ENCODE assay signal across 8 mouse cellular contexts in genomic region chr8:76899411-76900154, GRCm38 (mm10). TPM values are rescaled to one million over a fixed set of nuclear protein-coding genes. Genes with fewer than 3 reads are reported as not detected.
A peak's percentile ranks its signal among the peaks of the same experiment; 100 is the strongest.
DNase-seq lines count a peak whose midpoint lies in the region; ATAC-seq and TF ChIP-seq lines count a peak whose summit lies in the region.

Gene Nr3c2, plus strand, starts transcription at chr8:76899442.

- TF ChIP-seq CTCF in bone marrow macrophage, adult 2 months (IDR thresholded peaks at IDR 0.05; ENCODE audit: low read depth, low read length), result no peak
- peak; percentile 48 for TF ChIP-seq CTCF in lung, postnatal 0 days (IDR thresholded peaks at IDR 0.05)

- no peaks in the 10 kb centered on the region for H3K9me3 ChIP-seq in ES-E14 (ENCODE audit: control insufficient read depth, insufficient read depth, low read depth, low read length)
- no peaks in the 10 kb centered on the region for H3K9me3 ChIP-seq in forebrain, embryonic 14.5 days (replicated peaks; ENCODE audit: control insufficient read depth, low read length)
- no peaks in the 10 kb centered on the region for H3K9me3 ChIP-seq in lung, postnatal 0 days (ENCODE audit: low read length)

- peak within 1 kb of the TSS; percentile 20; the same call in 1 of the 2 replicates for H3K9ac ChIP-seq in ES-E14 (ENCODE audit: insufficient read depth, low read depth, low read length, poor library complexity, severe bottlenecking)
- H3K9ac ChIP-seq in forebrain, embryonic 14.5 days (ENCODE audit: low read length), result peak within 1 kb of the TSS; percentile 55
- H3K9ac ChIP-seq in lung, postnatal 0 days (replicated peaks; ENCODE audit: low read depth), result peak within 1 kb of the TSS; percentile 46

- TF ChIP-seq EP300 in lung, postnatal 0 days (IDR thresholded peaks at IDR 0.05), result no peak

- intact Hi-C loops in heart, postnatal 10 days (cut with DNase I), result loop anchor here (2.0 to 10.0 kb wide), 3 partner anchors 73 to 832 kb away; no protein-coding TSS in a partner anchor

- in situ Hi-C loops in ES-E14 (cut with MboI; ENCODE audit: low sequenced_read_pairs in 2 of 2, unreplicated experiment in 2 of 2), result no loop called here

- no peak for TF ChIP-seq POLR2A in bone marrow macrophage, adult 2 months (IDR thresholded peaks at IDR 0.05; ENCODE audit: borderline replicate concordance, low read depth, low read length)

- peaks cover 0 to 3% of the 10 kb centered on the region in 2 experiments; a peak in 1 of 4 replicates for H3K4me1 ChIP-seq in ES-E14 (ENCODE audit: control insufficient read depth in 2 of 2, insufficient read depth in 2 of 2, low read length in 2 of 2, poor library complexity in 1 of 2)
- H3K4me1 ChIP-seq in bone marrow macrophage, adult 2 months (ENCODE audit: control insufficient read depth, insufficient read depth, low read length), result 0 out of 2 replicates have a peak, but pooled peaks cover 2% of the 10 kb centered on the region
- peaks cover 2% of the 10 kb centered on the region; the same call in 1 of the 2 replicates for H3K4me1 ChIP-seq in forebrain, embryonic 14.5 days (ENCODE audit: control insufficient read depth, insufficient read depth, low read length)
- 0 out of 2 replicates have a peak, but pooled peaks cover 8% of the 10 kb centered on the region for H3K4me1 ChIP-seq in lung, postnatal 0 days (ENCODE audit: insufficient read depth, low read depth, low read length)

- H3K27ac ChIP-seq in ES-E14 (ENCODE audit: insufficient read depth, low read depth, low read length, poor library complexity, severe bottlenecking), result no peak within 1 kb of the TSS
- H3K27ac ChIP-seq in bone marrow macrophage, adult 2 months (ENCODE audit: insufficient read depth, low read depth, low read length), result no peak within 1 kb of the TSS
- H3K27ac ChIP-seq in forebrain, embryonic 14.5 days (ENCODE audit: low read depth, low read length), result no peak within 1 kb of the TSS
- H3K27ac ChIP-seq in lung, postnatal 0 days (ENCODE audit: low read length), result no peak within 1 kb of the TSS

- peak within 1 kb of the TSS; percentile 69 to 73 for H3K4me3 ChIP-seq in ES-E14 (ENCODE audit: insufficient read depth in 1 of 2, low read depth in 1 of 2, low read length in 2 of 2, poor library complexity in 1 of 2, severe bottlenecking in 1 of 2)
- peak within 1 kb of the TSS; percentile 73 for H3K4me3 ChIP-seq in bone marrow macrophage, adult 2 months (ENCODE audit: insufficient read depth, low read length)
- peak within 1 kb of the TSS; percentile 67 for H3K4me3 ChIP-seq in forebrain, embryonic 14.5 days (ENCODE audit: low read depth, low read length)
- peak within 1 kb of the TSS; percentile 78 for H3K4me3 ChIP-seq in lung, postnatal 0 days (ENCODE audit: low read depth, low read length)

- peaks cover 25% of the 10 kb centered on the region for H3K27me3 ChIP-seq in forebrain, embryonic 14.5 days (replicated peaks; ENCODE audit: control insufficient read depth, insufficient read depth, low read length)
- H3K27me3 ChIP-seq in lung, postnatal 0 days (replicated peaks; ENCODE audit: insufficient read depth, low read length), result no peaks in the 10 kb centered on the region

- H3K36me3 ChIP-seq in ES-E14 (ENCODE audit: control insufficient read depth, insufficient read depth, low read length, poor library complexity, severe bottlenecking), result no peaks in the 10 kb centered on the region
- no peaks in the 10 kb centered on the region for H3K36me3 ChIP-seq in forebrain, embryonic 14.5 days (ENCODE audit: control insufficient read depth, insufficient read depth, low read length)
- H3K36me3 ChIP-seq in lung, postnatal 0 days (ENCODE audit: insufficient read depth, low read length), result no peaks in the 10 kb centered on the region

- peak; percentile 7 for DNase-seq in ES-E14 (ENCODE audit: low read depth, low spot score)
- peak; percentile 58 for DNase-seq in forebrain, embryonic 14.5 days (ENCODE audit: low spot score)
- DNase-seq in heart, postnatal 10 days, result peak; percentile 50 to 62
- peak; percentile 48 to 53 for DNase-seq in layer of hippocampus, adult 8-10 months (ENCODE audit: low spot score in 2 of 2)
- peak; percentile 46 for DNase-seq in lung, postnatal 0 days (ENCODE audit: low spot score)
- DNase-seq in retina, adult 2 months (ENCODE audit: low read depth, low spot score), result peak; percentile 15

- peak within 1 kb of the TSS; percentile 100 for H3K4me2 ChIP-seq in forebrain, embryonic 14.5 days (ENCODE audit: low read length)
- peak within 1 kb of the TSS; percentile 100 for H3K4me2 ChIP-seq in lung, postnatal 0 days (replicated peaks; ENCODE audit: low read depth, low read length)

- peak; percentile 6 for ATAC-seq in forebrain, embryonic 14.5 days
- no peak for ATAC-seq in lung, postnatal 0 days
- ATAC-seq in erythroid progenitor cell, adult 5-6 weeks (replicated peaks; ENCODE audit: low FRiP score, poor library complexity, severe bottlenecking), result no peak

- WGBS in forebrain, embryonic 14.5 days, result 0% methylated on average over 25 of the region's 47 CpGs
- WGBS in lung, postnatal 0 days, result under 1% methylated on average over 37 of the region's 47 CpGs

TF ChIP-seq in ES-E14, 5 proteins besides CTCF, POLR2A, EP300 and RAD21:
- no peak for TF ChIP-seq HCFC1 (IDR thresholded peaks at IDR 0.05; ENCODE audit: borderline replicate concordance, insufficient read depth, low read length)
- TF ChIP-seq ZC3H11A (IDR thresholded peaks at IDR 0.05; ENCODE audit: borderline replicate concordance, low read depth, low read length), result no peak
- no peak for TF ChIP-seq ZNF384 (IDR thresholded peaks at IDR 0.05; ENCODE audit: low read depth, low read length)
- no peak for TF ChIP-seq MAFK (IDR thresholded peaks at IDR 0.05; ENCODE audit: insufficient read depth, low read depth, low read length)
- no peak for TF ChIP-seq CHD2 (IDR thresholded peaks at IDR 0.05; ENCODE audit: low read depth, low read length)

RNA-seq across cellular contexts. Expression of gene Nr3c2, which starts in this region (rescaled TPM):
- total RNA-seq in ES-E14 (2012; rRNA removed), result 1.3 and 1.4 TPM in 2 replicates
- 0.20 and 0.39 TPM in 2 replicates for polyA plus RNA-seq in bone marrow macrophage, adult 2 months (2012; ENCODE audit: insufficient read depth, insufficient read length, missing spikeins)
- 1.4 and 1.8 TPM in 2 replicates for polyA plus RNA-seq in forebrain, embryonic 14.5 days (2014; fragmentation: Nextera tagmentation; extraction: Ambion mirVana)
- 10 to 100 TPM in 1 of 2 experiments, 1 to 10 TPM in 1; 8.6 to 12.7 TPM for total RNA-seq in heart, postnatal 10 days (2021)
- 100 to 1,000 TPM; 144 to 159 (median 150) TPM for total RNA-seq in layer of hippocampus, adult 8-10 months (2022)
- polyA plus RNA-seq in lung, postnatal 0 days (2015; fragmentation: Nextera tagmentation; extraction: Ambion mirVana), result 1.6 and 2.2 TPM in 2 replicates
- total RNA-seq in erythroid progenitor cell, adult 5-6 weeks (2015; ENCODE audit: low replicate concordance), result not detected in 2 replicates
- not detected in 2 replicates for total RNA-seq in erythroid progenitor cell, adult 5-6 weeks (2017; ENCODE audit: low replicate concordance)

Comparison
In these comparisons a context has a peak if more than half of its experiments do, and no peak if none do; other contexts are left out.
1. RNA of gene Nr3c2 (total RNA-seq): 144 to 159 TPM in layer of hippocampus, adult 8-10 months; 8.6 to 12.7 TPM in heart, postnatal 10 days, 1.3 to 1.4 TPM in ES-E14 and not detected in erythroid progenitor cell, adult 5-6 weeks; every median in the first group is over 10 times any median in the second.
2. DNase-seq: peak in every context shown above with its lines; median percentile 58 in forebrain, embryonic 14.5 days; 56 in heart, postnatal 10 days; 50 in layer of hippocampus, adult 8-10 months; 46 in lung, postnatal 0 days; 15 in retina, adult 2 months; 7 in ES-E14.
3. Peak in every context shown above with its lines, with median percentiles within 50 percentile points of each other: H3K4me3 ChIP-seq and H3K9ac ChIP-seq.